Mouse (Mus musculus): ENCODE results near the gene Plcd3. TPM values are rescaled to one million over a fixed set of nuclear protein-coding genes. Genes with fewer than 3 reads are reported as not detected.

Gene Plcd3
- polyA plus RNA-seq, 1 experiment from 2014 or later, result 0.92 TPM

DNA sequence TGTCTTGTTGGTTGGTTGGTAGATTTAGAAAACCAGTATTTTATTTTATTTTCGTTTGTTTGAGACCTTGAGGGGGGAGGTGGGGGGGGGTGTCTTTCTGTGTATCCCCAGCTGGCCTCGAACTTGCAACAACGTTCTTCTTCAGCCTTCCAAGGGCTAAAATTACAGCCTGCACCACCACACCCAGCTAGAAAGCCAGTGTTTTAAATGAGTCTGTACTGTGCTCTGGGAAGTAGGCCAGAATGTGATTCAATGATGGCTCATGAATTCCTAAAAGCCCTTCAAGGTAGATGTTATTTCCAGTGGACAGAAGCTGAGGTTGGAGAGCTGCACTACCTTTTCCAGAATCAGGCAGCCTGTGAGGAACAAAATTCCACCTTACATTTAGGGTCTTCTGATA, 32.8 kb upstream of the Plcd3 start:
- H3K27ac ChIP-seq, result no peak overlapping the region
- H3K4me2 ChIP-seq, result peak overlapping the region; percentile 56; the same call in 1 of the 2 replicates
- no peak overlapping the region for H3K4me3 ChIP-seq
- 74% methylated on average over 3 of the region's 3 CpGs for WGBS
- H3K36me3 ChIP-seq (ENCODE audit: poor library complexity, severe bottlenecking), result peaks cover 13% of the 10 kb centered on the region
- H3K9ac ChIP-seq, result no peak overlapping the region
- no peak for ATAC-seq
- H3K4me1 ChIP-seq, result peaks cover 37% of the 10 kb centered on the region
- no peaks in the 10 kb centered on the region for H3K27me3 ChIP-seq
- H3K9me3 ChIP-seq (replicated peaks), result no peaks in the 10 kb centered on the region

DNA sequence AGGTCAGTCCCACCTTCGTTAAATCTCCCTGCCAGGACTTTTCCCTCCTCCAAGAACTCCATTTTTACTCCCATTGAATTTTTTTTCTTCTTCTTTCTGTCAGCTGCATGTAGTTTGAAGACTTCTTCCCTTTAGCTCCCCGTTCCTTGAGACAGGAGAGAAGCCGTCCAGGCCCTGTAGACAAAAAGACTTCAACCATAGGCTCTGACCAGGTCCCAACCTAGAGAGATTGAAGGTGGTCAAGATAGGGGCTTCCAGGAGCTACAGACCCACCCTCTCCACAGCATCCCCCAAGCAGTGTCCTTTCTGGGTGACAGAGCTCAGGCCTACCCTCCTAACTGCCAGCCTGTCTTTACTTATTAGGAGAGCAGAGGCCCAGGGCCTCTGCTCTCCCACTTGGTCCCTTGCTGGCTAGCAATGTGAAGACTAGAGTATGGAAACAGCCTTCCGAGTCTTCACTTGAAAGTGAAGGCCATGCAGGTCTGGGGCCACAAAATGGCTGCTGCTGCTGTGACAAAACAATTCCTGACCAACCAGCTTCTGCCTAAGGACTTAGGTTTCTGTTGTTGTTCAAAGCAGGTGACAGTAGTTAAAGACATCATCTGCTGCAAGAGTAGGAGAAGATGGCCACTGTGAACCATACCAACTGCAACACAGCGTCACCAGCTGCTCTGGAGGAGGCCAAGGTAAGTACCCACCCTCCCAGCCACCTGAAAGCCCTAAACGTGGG, 32.2 kb upstream of the Plcd3 start:
- no peaks in the 10 kb centered on the region for H3K9me3 ChIP-seq (replicated peaks)
- peak overlapping the region; percentile 65 for H3K27ac ChIP-seq
- H3K4me2 ChIP-seq, result peak overlapping the region; percentile 56
- WGBS, result 53% methylated on average over 6 of the region's 6 CpGs
- peak; percentile 17; the same call in 1 of the 2 replicates for ATAC-seq
- no peaks in the 10 kb centered on the region for H3K27me3 ChIP-seq
- peaks cover 7% of the 10 kb centered on the region for H3K36me3 ChIP-seq (ENCODE audit: poor library complexity, severe bottlenecking)
- peak overlapping the region; percentile 28 for H3K4me3 ChIP-seq
- peak overlapping the region; percentile 49 for H3K9ac ChIP-seq
- peaks cover 37% of the 10 kb centered on the region for H3K4me1 ChIP-seq

DNA sequence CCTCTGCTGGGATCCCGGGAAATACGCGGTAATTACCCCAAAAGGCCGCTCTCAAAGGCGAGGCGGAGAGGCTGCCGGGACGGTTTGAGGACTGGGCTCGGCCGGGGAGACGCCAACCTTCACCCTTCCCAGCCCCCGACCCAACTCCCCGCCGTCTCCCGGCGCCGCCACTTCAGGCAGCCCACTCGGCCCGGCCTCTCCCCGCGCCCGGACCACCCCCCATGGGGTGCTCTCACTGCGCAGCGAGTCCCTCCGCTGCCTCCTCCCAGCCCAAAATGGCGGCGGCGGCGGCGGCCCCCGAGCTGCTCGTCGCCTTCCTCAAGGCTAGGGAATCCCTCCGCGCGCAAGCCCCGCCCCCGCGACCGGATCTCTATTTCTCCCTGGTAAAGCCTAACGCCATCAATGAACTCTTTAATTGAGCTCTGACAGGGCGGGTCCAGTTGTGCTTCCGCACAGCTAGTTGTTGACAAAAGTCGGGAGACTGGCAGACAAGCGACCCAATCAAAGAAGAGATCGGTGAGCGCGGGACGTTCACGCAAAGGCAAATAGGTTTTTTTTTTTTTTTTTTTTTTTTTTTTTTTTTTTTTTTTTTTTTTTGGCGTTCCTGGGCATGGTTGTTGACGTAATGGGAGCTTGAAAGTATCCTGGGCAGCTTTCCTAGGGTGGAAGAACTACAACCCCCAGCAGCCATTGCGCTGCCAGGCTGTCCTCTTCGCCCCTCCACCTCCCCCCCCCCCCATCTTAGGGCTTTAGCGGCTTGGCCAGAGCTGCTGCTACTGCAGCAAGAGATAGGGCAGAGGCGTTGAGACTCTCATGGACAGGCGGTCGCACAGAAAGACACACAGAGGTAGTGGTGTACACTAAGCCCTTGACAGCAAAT, 31.4 kb upstream of the Plcd3 start:
- under 1% methylated on average over 54 of the region's 58 CpGs for WGBS
- peaks cover 37% of the 10 kb centered on the region for H3K4me1 ChIP-seq
- peak overlapping the region; percentile 95 for H3K27ac ChIP-seq
- H3K4me2 ChIP-seq, result peak overlapping the region; percentile 81
- H3K36me3 ChIP-seq (ENCODE audit: poor library complexity, severe bottlenecking), result no peaks in the 10 kb centered on the region
- H3K27me3 ChIP-seq, result no peaks in the 10 kb centered on the region
- no peaks in the 10 kb centered on the region for H3K9me3 ChIP-seq (replicated peaks)
- peak overlapping the region; percentile 99 for H3K9ac ChIP-seq
- ATAC-seq, result peak; percentile 95
- H3K4me3 ChIP-seq, result peak overlapping the region; percentile 88

DNA sequence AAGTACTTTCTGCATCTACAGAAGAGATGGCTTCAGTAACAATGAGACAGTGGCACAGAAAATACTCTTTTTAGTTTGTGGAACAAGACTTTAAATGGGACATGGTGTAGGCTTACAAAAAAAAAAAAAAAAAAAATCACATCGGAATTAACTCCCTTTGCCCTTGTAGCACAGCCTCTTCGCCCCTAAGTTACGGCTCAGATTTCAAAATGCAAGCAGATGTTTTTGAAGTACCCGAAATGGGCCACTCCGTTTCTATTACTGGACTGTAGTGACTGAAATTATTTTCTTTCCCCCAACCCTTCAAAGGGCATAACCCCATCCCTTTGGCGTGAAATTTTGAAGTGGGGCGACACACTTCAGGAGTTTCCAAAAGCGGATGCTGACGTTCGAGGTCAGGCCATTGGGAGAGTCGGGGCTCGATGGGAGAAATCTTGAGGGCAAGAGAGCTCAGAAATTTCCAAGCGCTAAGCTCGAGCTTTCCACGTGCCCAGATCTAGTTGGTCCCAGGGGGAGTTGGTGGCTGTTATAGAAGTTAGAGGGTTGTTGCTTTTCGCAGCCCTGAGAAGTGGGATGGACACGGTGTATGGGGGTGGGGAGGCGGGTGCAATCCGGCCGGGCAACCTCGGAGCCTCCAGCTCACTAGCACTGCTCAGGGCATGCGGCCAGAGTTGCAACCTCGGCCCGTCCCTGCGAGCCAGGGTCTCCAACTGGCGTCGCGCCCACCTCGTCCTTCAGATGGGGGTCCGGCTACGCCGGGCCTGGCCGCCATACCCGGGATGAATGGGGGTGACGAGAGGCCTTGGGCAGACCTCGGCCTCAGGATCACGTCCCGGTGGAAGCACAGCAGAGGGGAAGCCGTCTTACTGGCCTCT, 30.5 kb upstream of the Plcd3 start, which contains the start of gene Hexim2:
Gene Hexim2, plus strand, starts transcription at position 729 of the 875 bp plus-strand sequence.
- peak within 1 kb of the TSS; percentile 88 for H3K4me3 ChIP-seq

DNA sequence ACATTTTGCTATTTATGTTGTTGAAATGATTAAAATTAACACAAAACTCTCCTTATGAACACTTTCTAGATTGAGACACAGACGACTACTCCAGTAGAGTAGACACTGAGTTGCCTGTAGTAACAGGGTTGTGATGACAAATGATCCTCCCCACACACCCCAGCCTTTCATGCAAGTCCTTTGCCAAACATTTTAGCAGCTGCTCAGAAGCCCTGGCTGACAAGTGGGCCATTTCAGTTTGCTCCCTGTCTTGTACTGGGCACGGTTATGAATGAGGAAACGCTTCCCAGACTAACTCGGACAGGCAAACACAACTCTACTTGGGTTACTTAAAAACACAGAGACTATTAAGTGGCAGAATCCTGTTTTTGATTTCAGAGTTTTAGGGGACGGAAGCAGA, 18.9 kb upstream of the Plcd3 start:
- Histone ChIP-seq H3K36me3 (ENCODE audit: poor library complexity, severe bottlenecking) (no peaks in the 10 kb centered on the region), H3K4me1 (peaks cover 25% of the 10 kb centered on the region), H3K27me3 (no peaks in the 10 kb centered on the region), H3K27ac (no peak overlapping the region), H3K4me3 (no peak overlapping the region), H3K9me3 (replicated peaks) (no peaks in the 10 kb centered on the region), H3K9ac (no peak overlapping the region), H3K4me2 (no peak overlapping the region)
- WGBS, result 75% methylated on average over 5 of the region's 5 CpGs
- no peak for ATAC-seq

More for the DNA sequence above, 30.5 kb upstream of the Plcd3 start, which contains the start of gene Hexim2:
- peak within 1 kb of the TSS; percentile 99 for H3K9ac ChIP-seq
- peak within 1 kb of the TSS; percentile 95 for H3K27ac ChIP-seq
- no peaks in the 10 kb centered on the region for H3K9me3 ChIP-seq (replicated peaks)
- under 1% methylated on average over 39 of the region's 39 CpGs for WGBS
- ATAC-seq, result peak; percentile 51
- H3K4me1 ChIP-seq, result peaks cover 37% of the 10 kb centered on the region
- H3K36me3 ChIP-seq (ENCODE audit: poor library complexity, severe bottlenecking), result no peaks in the 10 kb centered on the region
- no peaks in the 10 kb centered on the region for H3K27me3 ChIP-seq
- H3K4me2 ChIP-seq, result peak within 1 kb of the TSS; percentile 81

DNA sequence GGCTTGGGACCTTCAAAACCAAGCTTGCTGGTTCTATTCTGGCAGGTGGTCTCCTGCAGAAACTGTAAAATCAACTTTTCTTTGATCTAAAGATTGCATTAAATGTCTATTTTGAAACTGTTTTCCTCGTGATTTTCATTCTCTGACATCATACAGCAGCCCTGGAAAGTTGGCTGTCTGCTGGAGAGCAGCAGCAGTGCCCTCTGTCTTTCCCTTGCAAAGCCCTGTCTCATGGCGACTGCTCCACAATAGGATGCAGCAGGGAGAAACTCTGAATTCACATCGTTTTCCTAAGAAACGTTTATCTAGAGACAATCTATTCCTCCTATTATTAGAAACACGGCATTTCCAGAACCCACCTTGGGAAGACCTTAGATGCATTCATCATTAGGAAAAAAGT, 18.2 kb upstream of the Plcd3 start:
- no peak overlapping the region for H3K27ac ChIP-seq
- no peak overlapping the region for H3K4me2 ChIP-seq
- no peaks in the 10 kb centered on the region for H3K36me3 ChIP-seq (ENCODE audit: poor library complexity, severe bottlenecking)
- 59% methylated on average over 5 of the region's 5 CpGs for WGBS
- no peaks in the 10 kb centered on the region for H3K9me3 ChIP-seq (replicated peaks)
- H3K9ac ChIP-seq, result no peak overlapping the region
- peaks cover 29% of the 10 kb centered on the region for H3K4me1 ChIP-seq
- no peak overlapping the region for H3K4me3 ChIP-seq
- no peaks in the 10 kb centered on the region for H3K27me3 ChIP-seq
- ATAC-seq, result no peak

- Histone ChIP-seq H3K4me2 (peak overlapping the region; percentile 88), H3K9ac (0 out of 2 replicates have a peak overlapping the region, but pooled peaks have one; percentile 31), H3K4me1 (peaks cover 32% of the 10 kb centered on the region)
Observed at GRCm38 (mm10) chr11:103118866-103119265, 17.4 kb upstream of the Plcd3 start.

DNA sequence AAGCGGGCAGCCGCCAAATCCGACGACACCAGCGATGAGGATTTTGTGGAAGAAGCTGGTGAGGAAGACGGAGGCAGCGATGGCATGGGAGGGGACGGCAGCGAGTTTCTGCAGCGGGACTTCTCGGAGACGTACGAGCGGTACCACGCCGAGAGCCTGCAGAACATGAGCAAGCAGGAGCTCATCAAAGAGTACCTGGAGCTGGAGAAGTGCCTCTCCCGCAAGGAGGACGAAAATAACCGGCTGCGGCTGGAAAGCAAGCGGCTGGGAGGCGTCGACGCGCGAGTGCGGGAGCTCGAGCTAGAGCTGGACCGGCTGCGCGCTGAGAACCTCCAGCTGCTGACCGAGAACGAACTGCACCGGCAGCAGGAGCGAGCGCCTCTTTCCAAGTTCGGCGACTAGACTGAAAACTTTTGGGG, 16.1 kb upstream of the Plcd3 start:
- Histone ChIP-seq H3K4me1 (peaks cover 37% of the 10 kb centered on the region), H3K4me3 (peak overlapping the region; percentile 59), H3K9ac (peak overlapping the region; percentile 79), H3K36me3 (ENCODE audit: poor library complexity, severe bottlenecking) (no peaks in the 10 kb centered on the region), H3K4me2 (peak overlapping the region; percentile 88), H3K27me3 (peaks cover 13% of the 10 kb centered on the region), H3K27ac (peak overlapping the region; percentile 25; the same call in 1 of the 2 replicates), H3K9me3 (replicated peaks) (no peaks in the 10 kb centered on the region)
- no peak for ATAC-seq
- WGBS, result under 1% methylated on average over 38 of the region's 38 CpGs

More at GRCm38 (mm10) chr11:103118866-103119265, 17.4 kb upstream of the Plcd3 start:
- no peak for ATAC-seq
- Histone ChIP-seq H3K4me3 (no peak overlapping the region), H3K9me3 (replicated peaks) (no peaks in the 10 kb centered on the region), H3K27ac (no peak overlapping the region), H3K27me3 (peaks cover under 1% of the 10 kb centered on the region), H3K36me3 (ENCODE audit: poor library complexity, severe bottlenecking) (no peaks in the 10 kb centered on the region)
- WGBS, result 84% methylated on average over 2 of the region's 2 CpGs

GRCm38 (mm10) chr11:103116959-103117590, 15.6 kb upstream of the Plcd3 start:
- 0 out of 2 replicates have a peak, but pooled peaks have one; percentile 3 for ATAC-seq

GRCm38 (mm10) chr11:103116008-103116818, 14.8 kb upstream of the Plcd3 start, which contains the start of gene Hexim1:
Gene Hexim1, plus strand, starts transcription at chr11:103116231.
- under 1% methylated on average over 53 of the region's 53 CpGs for WGBS
- H3K4me1 ChIP-seq, result peaks cover 51% of the 10 kb centered on the region
- peak within 1 kb of the TSS; percentile 59 for H3K4me3 ChIP-seq

More at GRCm38 (mm10) chr11:103116959-103117590, 15.6 kb upstream of the Plcd3 start:
- under 1% methylated on average over 35 of the region's 35 CpGs for WGBS
- Histone ChIP-seq H3K27me3 (peaks cover 19% of the 10 kb centered on the region), H3K4me3 (peak overlapping the region; percentile 59), H3K36me3 (ENCODE audit: poor library complexity, severe bottlenecking) (no peaks in the 10 kb centered on the region), H3K9ac (peak overlapping the region; percentile 79), H3K4me2 (peak overlapping the region; percentile 88), H3K9me3 (replicated peaks) (no peaks in the 10 kb centered on the region), H3K4me1 (peaks cover 43% of the 10 kb centered on the region), H3K27ac (peak overlapping the region; percentile 74; the same call in 1 of the 2 replicates)

More at GRCm38 (mm10) chr11:103116008-103116818, 14.8 kb upstream of the Plcd3 start, which contains the start of gene Hexim1:
- peak within 1 kb of the TSS; percentile 86 for H3K27ac ChIP-seq
- H3K9me3 ChIP-seq (replicated peaks), result no peaks in the 10 kb centered on the region
- ATAC-seq, result peak; percentile 96
- peak within 1 kb of the TSS; percentile 79 for H3K9ac ChIP-seq
- no peaks in the 10 kb centered on the region for H3K36me3 ChIP-seq (ENCODE audit: poor library complexity, severe bottlenecking)
- H3K4me2 ChIP-seq, result peak within 1 kb of the TSS; percentile 88
- H3K27me3 ChIP-seq, result peaks cover 27% of the 10 kb centered on the region
